Mouse (Mus musculus) cerebellum, adult 9-10 months (tissue): ENCODE data around the gene Lcmt2.

ENCODE experiments used
- DNase-seq: peaks from one replicate; pipeline ENCODE4 v3.0.0; 2022

Gene Lcmt2

GRCm38 (mm10) chr2:121109695-121110094 lies 30.8 kb downstream of the Lcmt2 start, which contains the start of gene Tgm7:
TSS of gene Tgm7 (minus strand) at chr2:121109795.
- DNase-seq = no peak

- DNase-seq = no peak
Measured at GRCm38 (mm10) chr2:121105940-121106339, 34.5 kb downstream of the Lcmt2 start.

- peak; percentile 86 for DNase-seq
Measured at GRCm38 (mm10) chr2:121102051-121102450, 38.4 kb downstream of the Lcmt2 start.

- DNase-seq = no peak
Measured at GRCm38 (mm10) chr2:121089751-121090150, 50.7 kb downstream of the Lcmt2 start.

GRCm38 (mm10) chr2:121088507-121088906 lies 51.9 kb downstream of the Lcmt2 start:
- no peak for DNase-seq

GRCm38 (mm10) chr2:121085480-121086185 lies 54.8 kb downstream of the Lcmt2 start, which contains the start of gene Tgm5:
TSS of gene Tgm5 (minus strand) at chr2:121085841.
- DNase-seq = peak; percentile 66

GRCm38 (mm10) chr2:121082626-121083025 lies 57.8 kb downstream of the Lcmt2 start:
- no peak for DNase-seq
